Mouse (Mus musculus) heart, postnatal 36 days (tissue): Measurements from ENCODE around the gene Mtor. TPM values are rescaled to one million over a fixed set of nuclear protein-coding genes. Genes with fewer than 3 reads are reported as not detected.

Experiments
- DNase-seq, 2 experiments: peaks; one replicate each; pipeline ENCODE4 v3.0.0; 2021 to 2022
- intact Hi-C: fragments of 180-260 bp; cut with DNase I; formaldehyde crosslinking; loops from one replicate; pipeline ENCODE4 v1.15.1; 2025
- total RNA-seq, 2 experiments: library from RNA; stranded (reverse); gene quantifications; 2 replicates each; pipeline ENCODE4 v1.2.3; 2021

Mtor gene
- 10 to 100 TPM; 50.7 to 51.4 TPM for total RNA-seq

GRCm38 (mm10) chr4:148448179-148448852 lies at the start of gene Mtor:
Gene Mtor (plus strand): TSS chr4:148448611.
- peak; percentile 92 to 93 for DNase-seq
- intact Hi-C loops, result no loop called here

- intact Hi-C loops, result no loop called here
- DNase-seq, result no peak
Measured at GRCm38 (mm10) chr4:148399437-148400094, 48.8 kb upstream of the Mtor start.

GRCm38 (mm10) chr4:148403402-148403801 lies 45.0 kb upstream of the Mtor start:
- DNase-seq, result no peak
- intact Hi-C loops, result no loop called here

- DNase-seq, result no peak
- intact Hi-C loops, result no loop called here
Measured at GRCm38 (mm10) chr4:148404748-148405147, 43.7 kb upstream of the Mtor start.

- DNase-seq, result no peak
- intact Hi-C loops, result no loop called here
Measured at GRCm38 (mm10) chr4:148405255-148405788, 43.1 kb upstream of the Mtor start.

- no peak for DNase-seq
- intact Hi-C loops, result no loop called here
Measured at GRCm38 (mm10) chr4:148408256-148408975, 40.0 kb upstream of the Mtor start.

- intact Hi-C loops, result no loop called here
- no peak for DNase-seq
Measured at GRCm38 (mm10) chr4:148415575-148415974, 32.8 kb upstream of the Mtor start.

GRCm38 (mm10) chr4:148417074-148417526 lies 31.3 kb upstream of the Mtor start:
- DNase-seq, result no peak
- intact Hi-C loops, result no loop called here

- DNase-seq, result no peak
- intact Hi-C loops, result no loop called here
Measured at GRCm38 (mm10) chr4:148417559-148417958, 30.9 kb upstream of the Mtor start.

GRCm38 (mm10) chr4:148426950-148427850 lies 21.2 kb upstream of the Mtor start:
- intact Hi-C loops, result loop anchor here (10.0 kb wide), 1 partner anchor 312 kb away; no protein-coding TSS in a partner anchor
- no peak for DNase-seq

GRCm38 (mm10) chr4:148428544-148428943 lies 19.9 kb upstream of the Mtor start:
- DNase-seq, result no peak
- intact Hi-C loops, result loop anchor here (10.0 kb wide), 1 partner anchor 314 kb away; no protein-coding TSS in a partner anchor

GRCm38 (mm10) chr4:148429121-148429520 lies 19.3 kb upstream of the Mtor start:
- intact Hi-C loops, result loop anchor here (1.0 to 10.0 kb wide), 2 partner anchors 259 to 314 kb away; no protein-coding TSS in a partner anchor
- no peak for DNase-seq

GRCm38 (mm10) chr4:148429686-148430085 lies 18.7 kb upstream of the Mtor start:
- DNase-seq, result peak; percentile 52 to 73
- intact Hi-C loops, result loop anchor here (1.0 to 10.0 kb wide), 3 partner anchors 142 to 315 kb away; partner anchors contain the start of gene Disp3

- DNase-seq, result no peak
- intact Hi-C loops, result loop anchor here (5.0 kb wide), 1 partner anchor 144 kb away; the partner anchor contains the start of gene Disp3
Measured at GRCm38 (mm10) chr4:148430880-148431519, 17.4 kb upstream of the Mtor start.

GRCm38 (mm10) chr4:148432488-148432887 lies 15.9 kb upstream of the Mtor start:
- DNase-seq, result no peak
- intact Hi-C loops, result loop anchor here (5.0 kb wide), 1 partner anchor 145 kb away; the partner anchor contains the start of gene Disp3

- no peak for DNase-seq
- intact Hi-C loops, result loop anchor here (5.0 kb wide), 1 partner anchor 146 kb away; the partner anchor contains the start of gene Disp3
Measured at GRCm38 (mm10) chr4:148433336-148433735, 15.1 kb upstream of the Mtor start.

GRCm38 (mm10) chr4:148433813-148434212 lies 14.6 kb upstream of the Mtor start:
- no peak for DNase-seq
- intact Hi-C loops, result loop anchor here (5.0 kb wide), 1 partner anchor 147 kb away; the partner anchor contains the start of gene Disp3

- intact Hi-C loops, result loop anchor here (5.0 kb wide), 1 partner anchor 147 kb away; the partner anchor contains the start of gene Disp3
- DNase-seq, result no peak
Measured at GRCm38 (mm10) chr4:148434554-148434953, 13.9 kb upstream of the Mtor start.

GRCm38 (mm10) chr4:148435106-148435505 lies 13.3 kb upstream of the Mtor start:
- intact Hi-C loops, result no loop called here
- DNase-seq, result no peak
